Mouse (Mus musculus) heart, postnatal 0 days (tissue): ENCODE data around the gene Cdk2.

ENCODE experiments used
- CTCF ChIP-seq: IDR thresholded peaks from 2 replicates; pipeline ENCODE4 v1.5.1; 2016; ENCODE audit warnings: antibody characterized with exemption, control low read depth, low read depth
- EP300 ChIP-seq: IDR thresholded peaks from 2 replicates; pipeline ENCODE4 v1.6.1; 2016; ENCODE audit warnings: antibody characterized with exemption, low read depth

DNA sequence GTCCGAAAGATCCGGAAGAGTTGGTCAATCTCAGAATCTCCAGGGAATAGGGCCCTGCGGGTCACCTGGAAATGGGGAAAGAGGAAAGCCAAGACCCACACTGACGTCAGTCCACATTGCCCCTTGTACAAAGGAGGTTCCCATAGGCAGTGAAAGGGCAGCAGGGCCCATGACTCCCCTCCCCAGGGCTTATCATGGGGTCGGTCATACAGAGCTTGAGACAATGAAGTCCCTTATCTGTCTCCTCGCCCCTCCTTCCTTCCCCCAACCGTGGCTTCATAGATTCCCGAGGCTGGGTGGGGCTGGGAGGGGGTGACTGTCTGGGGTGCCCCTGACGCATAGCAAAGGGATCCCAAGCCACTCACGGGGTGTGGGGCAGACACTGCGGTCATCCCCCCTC is 5.2 kb downstream of the Cdk2 start:
- TF ChIP-seq CTCF: no peak
- no peak for TF ChIP-seq EP300
